Mouse (Mus musculus): ENCODE measurements around the gene Dohh. TPM values are rescaled to one million over a fixed set of nuclear protein-coding genes. Genes with fewer than 3 reads are reported as not detected.

Dohh gene
- polyA plus RNA-seq, 1 experiment = 123 TPM

GRCm38 (mm10) chr10:81395865-81396264 lies 11.6 kb downstream of the Dohh start:
- H3K36me3 ChIP-seq (ENCODE audit: control insufficient read depth, insufficient read depth, low read length) = no peaks in the 10 kb centered on the region
- H3K4me3 ChIP-seq (ENCODE audit: control insufficient read depth, insufficient read depth, low read length) = no peak overlapping the region
- WGBS = 94% methylated on average over 4 of the region's 4 CpGs
- H3K27ac ChIP-seq (ENCODE audit: control insufficient read depth, insufficient read depth, low read length) = no peak overlapping the region
- H3K4me1 ChIP-seq (replicated peaks; ENCODE audit: control insufficient read depth, insufficient read depth, low read length) = peaks cover 27% of the 10 kb centered on the region
- TF ChIP-seq POLR2A (IDR thresholded peaks at IDR 0.05; ENCODE audit: control insufficient read depth, extremely low read depth, insufficient read depth, low read length, poor library complexity) = no peak
- TF ChIP-seq CTCF (IDR thresholded peaks at IDR 0.05; ENCODE audit: borderline replicate concordance, control insufficient read depth, extremely low read depth, insufficient read depth, low read length, poor library complexity) = no peak
- no peaks in the 10 kb centered on the region for H3K27me3 ChIP-seq (ENCODE audit: control insufficient read depth, insufficient read depth, low read length)
- no peak for DNase-seq

GRCm38 (mm10) chr10:81396749-81397148 lies 12.5 kb downstream of the Dohh start:
- H3K36me3 ChIP-seq (ENCODE audit: control insufficient read depth, insufficient read depth, low read length) = no peaks in the 10 kb centered on the region
- no peak for DNase-seq
- no peak overlapping the region for H3K27ac ChIP-seq (ENCODE audit: control insufficient read depth, insufficient read depth, low read length)
- H3K4me1 ChIP-seq (replicated peaks; ENCODE audit: control insufficient read depth, insufficient read depth, low read length) = peaks cover 27% of the 10 kb centered on the region
- 15% methylated on average over 5 of the region's 5 CpGs for WGBS
- no peak overlapping the region for H3K4me3 ChIP-seq (ENCODE audit: control insufficient read depth, insufficient read depth, low read length)
- no peaks in the 10 kb centered on the region for H3K27me3 ChIP-seq (ENCODE audit: control insufficient read depth, insufficient read depth, low read length)
- TF ChIP-seq POLR2A (IDR thresholded peaks at IDR 0.05; ENCODE audit: control insufficient read depth, extremely low read depth, insufficient read depth, low read length, poor library complexity) (no peak), CTCF (IDR thresholded peaks at IDR 0.05; ENCODE audit: borderline replicate concordance, control insufficient read depth, extremely low read depth, insufficient read depth, low read length, poor library complexity) (no peak)

GRCm38 (mm10) chr10:81399296-81399695 lies 15.1 kb downstream of the Dohh start:
- Histone ChIP-seq H3K27me3 (ENCODE audit: control insufficient read depth, insufficient read depth, low read length) (no peaks in the 10 kb centered on the region), H3K27ac (ENCODE audit: control insufficient read depth, insufficient read depth, low read length) (no peak overlapping the region), H3K4me3 (ENCODE audit: control insufficient read depth, insufficient read depth, low read length) (no peak overlapping the region), H3K36me3 (ENCODE audit: control insufficient read depth, insufficient read depth, low read length) (no peaks in the 10 kb centered on the region), H3K4me1 (replicated peaks; ENCODE audit: control insufficient read depth, insufficient read depth, low read length) (peaks cover 10% of the 10 kb centered on the region)
- no peak for DNase-seq
- 98% methylated on average over 5 of the region's 5 CpGs for WGBS
- TF ChIP-seq CTCF (IDR thresholded peaks at IDR 0.05; ENCODE audit: borderline replicate concordance, control insufficient read depth, extremely low read depth, insufficient read depth, low read length, poor library complexity) (no peak), POLR2A (IDR thresholded peaks at IDR 0.05; ENCODE audit: control insufficient read depth, extremely low read depth, insufficient read depth, low read length, poor library complexity) (no peak)

- Histone ChIP-seq H3K4me1 (replicated peaks; ENCODE audit: control insufficient read depth, insufficient read depth, low read length) (peaks cover 13% of the 10 kb centered on the region), H3K4me3 (ENCODE audit: control insufficient read depth, insufficient read depth, low read length) (no peak overlapping the region), H3K27ac (ENCODE audit: control insufficient read depth, insufficient read depth, low read length) (no peak overlapping the region), H3K36me3 (ENCODE audit: control insufficient read depth, insufficient read depth, low read length) (no peaks in the 10 kb centered on the region), H3K27me3 (ENCODE audit: control insufficient read depth, insufficient read depth, low read length) (no peaks in the 10 kb centered on the region)
- WGBS = 98% methylated on average over 18 of the region's 18 CpGs
- no peak for TF ChIP-seq POLR2A (IDR thresholded peaks at IDR 0.05; ENCODE audit: control insufficient read depth, extremely low read depth, insufficient read depth, low read length, poor library complexity)
- no peak for TF ChIP-seq CTCF (IDR thresholded peaks at IDR 0.05; ENCODE audit: borderline replicate concordance, control insufficient read depth, extremely low read depth, insufficient read depth, low read length, poor library complexity)
- no peak for DNase-seq
Measured at GRCm38 (mm10) chr10:81399798-81400308, 15.6 kb downstream of the Dohh start.

GRCm38 (mm10) chr10:81400371-81401204 lies 16.4 kb downstream of the Dohh start:
- Histone ChIP-seq H3K36me3 (ENCODE audit: control insufficient read depth, insufficient read depth, low read length) (no peaks in the 10 kb centered on the region), H3K27ac (ENCODE audit: control insufficient read depth, insufficient read depth, low read length) (no peak overlapping the region), H3K4me1 (replicated peaks; ENCODE audit: control insufficient read depth, insufficient read depth, low read length) (peaks cover 16% of the 10 kb centered on the region), H3K4me3 (ENCODE audit: control insufficient read depth, insufficient read depth, low read length) (no peak overlapping the region), H3K27me3 (ENCODE audit: control insufficient read depth, insufficient read depth, low read length) (no peaks in the 10 kb centered on the region)
- DNase-seq = no peak
- no peak for TF ChIP-seq POLR2A (IDR thresholded peaks at IDR 0.05; ENCODE audit: control insufficient read depth, extremely low read depth, insufficient read depth, low read length, poor library complexity)
- TF ChIP-seq CTCF (IDR thresholded peaks at IDR 0.05; ENCODE audit: borderline replicate concordance, control insufficient read depth, extremely low read depth, insufficient read depth, low read length, poor library complexity) = no peak
- WGBS = 94% methylated on average over 22 of the region's 22 CpGs

GRCm38 (mm10) chr10:81401205-81401520 lies 16.9 kb downstream of the Dohh start:
- H3K36me3 ChIP-seq (ENCODE audit: control insufficient read depth, insufficient read depth, low read length) = no peaks in the 10 kb centered on the region
- no peak overlapping the region for H3K4me3 ChIP-seq (ENCODE audit: control insufficient read depth, insufficient read depth, low read length)
- H3K4me1 ChIP-seq (replicated peaks; ENCODE audit: control insufficient read depth, insufficient read depth, low read length) = peaks cover 17% of the 10 kb centered on the region
- DNase-seq = no peak
- WGBS = 92% methylated on average over 10 of the region's 10 CpGs
- no peaks in the 10 kb centered on the region for H3K27me3 ChIP-seq (ENCODE audit: control insufficient read depth, insufficient read depth, low read length)
- no peak for TF ChIP-seq POLR2A (IDR thresholded peaks at IDR 0.05; ENCODE audit: control insufficient read depth, extremely low read depth, insufficient read depth, low read length, poor library complexity)
- TF ChIP-seq CTCF (IDR thresholded peaks at IDR 0.05; ENCODE audit: borderline replicate concordance, control insufficient read depth, extremely low read depth, insufficient read depth, low read length, poor library complexity) = no peak
- no peak overlapping the region for H3K27ac ChIP-seq (ENCODE audit: control insufficient read depth, insufficient read depth, low read length)

Data from thymus, adult 2 months (tissue).